Mouse (Mus musculus): Measurements from ENCODE around the gene Pan2. TPM values are rescaled to one million over a fixed set of nuclear protein-coding genes. Genes with fewer than 3 reads are reported as not detected.

Pan2 gene
- polyA plus RNA-seq, 1 experiment from 2014 or later = 29.9 TPM

Other genes with a start within 250 kb of the Pan2 start
- 403 and 465 TPM in 2 replicates for gene Ptges3, start 244.4 kb upstream of the Pan2 start, polyA plus RNA-seq (2016; fragmentation: Nextera tagmentation; extraction: Ambion mirVana)
- 3,536 and 4,735 TPM in 2 replicates for gene Atp5b, start 220.1 kb upstream of the Pan2 start, polyA plus RNA-seq (2016; fragmentation: Nextera tagmentation; extraction: Ambion mirVana)
- 10.1 and 12.0 TPM in 2 replicates for gene Baz2a, start 211.8 kb upstream of the Pan2 start, polyA plus RNA-seq (2016; fragmentation: Nextera tagmentation; extraction: Ambion mirVana)
- gene Rbms2, start 123.0 kb upstream of the Pan2 start, polyA plus RNA-seq (2016; fragmentation: Nextera tagmentation; extraction: Ambion mirVana) = 32.5 and 38.6 TPM in 2 replicates
- 0.86 and 1.1 TPM in 2 replicates for gene Gls2, start 108.9 kb upstream of the Pan2 start, polyA plus RNA-seq (2016; fragmentation: Nextera tagmentation; extraction: Ambion mirVana)
- gene Spryd4, start 91.5 kb upstream of the Pan2 start, polyA plus RNA-seq (2016; fragmentation: Nextera tagmentation; extraction: Ambion mirVana) = 37.9 and 41.9 TPM in 2 replicates
- gene Mip, start 77.5 kb upstream of the Pan2 start, polyA plus RNA-seq (2016; fragmentation: Nextera tagmentation; extraction: Ambion mirVana) = not detected in 2 replicates
- gene Timeless, start 71.3 kb upstream of the Pan2 start, polyA plus RNA-seq (2016; fragmentation: Nextera tagmentation; extraction: Ambion mirVana) = 48.1 and 69.3 TPM in 2 replicates
- gene Apon, start 49.2 kb upstream of the Pan2 start, polyA plus RNA-seq (2016; fragmentation: Nextera tagmentation; extraction: Ambion mirVana) = 0.18 and 0.23 TPM in 2 replicates
- 0.11 and 3.9 TPM in 2 replicates for gene Apof, start 34.7 kb upstream of the Pan2 start, polyA plus RNA-seq (2016; fragmentation: Nextera tagmentation; extraction: Ambion mirVana)
- 10.8 and 11.0 TPM in 2 replicates for gene Stat2, start 32.8 kb upstream of the Pan2 start, polyA plus RNA-seq (2016; fragmentation: Nextera tagmentation; extraction: Ambion mirVana)
- 0.25 and 0.48 TPM in 2 replicates for gene Il23a, start 4.6 kb upstream of the Pan2 start, polyA plus RNA-seq (2016; fragmentation: Nextera tagmentation; extraction: Ambion mirVana)
- gene Cnpy2, start 19.1 kb downstream of the Pan2 start, polyA plus RNA-seq (2016; fragmentation: Nextera tagmentation; extraction: Ambion mirVana) = 220 and 255 TPM in 2 replicates
- 347 and 474 TPM in 2 replicates for gene Cs, start 34.4 kb downstream of the Pan2 start, polyA plus RNA-seq (2016; fragmentation: Nextera tagmentation; extraction: Ambion mirVana)
- 9.7 and 10.7 TPM in 2 replicates for gene Coq10a, start 65.7 kb downstream of the Pan2 start, polyA plus RNA-seq (2016; fragmentation: Nextera tagmentation; extraction: Ambion mirVana)
- 10.9 and 12.7 TPM in 2 replicates for gene Ankrd52, start 73.8 kb downstream of the Pan2 start, polyA plus RNA-seq (2016; fragmentation: Nextera tagmentation; extraction: Ambion mirVana)
- gene Slc39a5, start 97.9 kb downstream of the Pan2 start, polyA plus RNA-seq (2016; fragmentation: Nextera tagmentation; extraction: Ambion mirVana) = 0.07 and 2.4 TPM in 2 replicates
- 76.5 and 87.9 TPM in 2 replicates for gene Nabp2, start 108.2 kb downstream of the Pan2 start, polyA plus RNA-seq (2016; fragmentation: Nextera tagmentation; extraction: Ambion mirVana)
- 31.0 and 34.3 TPM in 2 replicates for gene Rnf41, start 108.3 kb downstream of the Pan2 start, polyA plus RNA-seq (2016; fragmentation: Nextera tagmentation; extraction: Ambion mirVana)
- gene Smarcc2, start 155.9 kb downstream of the Pan2 start, polyA plus RNA-seq (2016; fragmentation: Nextera tagmentation; extraction: Ambion mirVana) = 66.0 and 68.7 TPM in 2 replicates
- 1,508 and 1,550 TPM in 2 replicates for gene Myl6, start 190.8 kb downstream of the Pan2 start, polyA plus RNA-seq (2016; fragmentation: Nextera tagmentation; extraction: Ambion mirVana)
- 3.2 and 4.0 TPM in 2 replicates for gene Myl6b, start 195.3 kb downstream of the Pan2 start, polyA plus RNA-seq (2016; fragmentation: Nextera tagmentation; extraction: Ambion mirVana)
- 17.8 and 20.3 TPM in 2 replicates for gene Esyt1, start 222.5 kb downstream of the Pan2 start, polyA plus RNA-seq (2016; fragmentation: Nextera tagmentation; extraction: Ambion mirVana)
- 11.2 and 12.8 TPM in 2 replicates for gene Zc3h10, start 244.4 kb downstream of the Pan2 start, polyA plus RNA-seq (2016; fragmentation: Nextera tagmentation; extraction: Ambion mirVana)
- gene Rpl41, start 246.0 kb downstream of the Pan2 start, polyA plus RNA-seq (2016; fragmentation: Nextera tagmentation; extraction: Ambion mirVana) = 2,301 and 2,407 TPM in 2 replicates

Data from heart, embryonic 10.5 days (tissue).